Mouse (Mus musculus) Muller cell, postnatal 12 days (primary cell): Measurements from ENCODE around the gene Adipor2.

Experiments
- DNase-seq: peaks from one replicate; pipeline ENCODE4 v3.0.0-alpha.2; 2015; ENCODE audit errors: inconsistent ontology term

The Adipor2 gene

GRCm38 (mm10) chr6:119313588-119314375, 103.7 kb downstream of the Adipor2 start:
- DNase-seq = no peak

- DNase-seq = no peak
Measured at GRCm38 (mm10) chr6:119313096-119313495, 104.4 kb downstream of the Adipor2 start.

GRCm38 (mm10) chr6:119312381-119312780, 105.1 kb downstream of the Adipor2 start:
- DNase-seq = no peak

GRCm38 (mm10) chr6:119310176-119310575, 107.3 kb downstream of the Adipor2 start:
- DNase-seq = no peak

GRCm38 (mm10) chr6:119307867-119308413, 109.6 kb downstream of the Adipor2 start:
- DNase-seq = no peak

- DNase-seq = no peak
Measured at GRCm38 (mm10) chr6:119303331-119303730, 114.2 kb downstream of the Adipor2 start.
